Mouse (Mus musculus): ENCODE data around the gene Htra3.

GRCm38 (mm10) chr5:35721933-35722332, 42.4 kb upstream of the Htra3 start:
- TF ChIP-seq TAL1 (IDR thresholded peaks at IDR 0.05; ENCODE audit: low read length), result no peak
- no peak for TF ChIP-seq GATA1 (IDR thresholded peaks at IDR 0.05; ENCODE audit: low read length)
